Mouse (Mus musculus): ENCODE data around the gene Slc25a29.
"Not testable (repeated sequence)": the region's sequence is repeated elsewhere in the genome, so short reads cannot be mapped to it uniquely, and the experiment has no call there.

Gene Slc25a29

DNA sequence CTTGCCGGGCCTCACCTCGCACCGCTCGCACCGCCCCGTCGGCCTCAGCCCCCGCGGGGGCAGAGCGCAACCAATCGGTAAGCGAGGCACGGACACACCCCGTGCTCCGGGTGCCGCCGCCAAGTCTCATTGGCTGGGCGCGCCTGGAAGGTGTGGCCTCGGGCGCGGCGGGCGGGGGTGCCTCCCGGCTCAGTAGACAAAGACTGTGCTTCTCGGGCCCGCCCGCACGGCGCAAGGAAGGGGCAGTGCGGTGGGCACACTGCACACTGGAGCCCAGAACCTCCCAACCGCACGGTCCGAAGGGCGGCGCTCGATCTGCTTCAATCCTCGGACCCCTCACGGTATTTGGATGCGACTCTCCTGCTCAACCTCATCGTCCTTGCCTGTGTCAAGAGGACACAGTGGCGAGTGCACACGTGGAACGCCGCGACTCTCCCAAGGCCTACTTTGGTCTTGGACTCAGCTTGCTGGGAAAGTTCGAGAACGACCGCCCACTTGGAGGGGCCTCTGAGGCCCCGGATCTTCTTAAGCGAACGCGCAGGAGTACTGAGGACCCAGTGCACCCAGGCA lies at the start of gene Slc25a29, which contains the start of gene Slc25a47:
TSS of gene Slc25a29 (minus strand) at position 44 of the 570 bp plus-strand sequence.
TSS of gene Slc25a47 (plus strand) at position 207 of the 570 bp plus-strand sequence.
- peak; percentile 92 to 94 for DNase-seq (ENCODE audit: low spot score in 2 of 2)

DNA sequence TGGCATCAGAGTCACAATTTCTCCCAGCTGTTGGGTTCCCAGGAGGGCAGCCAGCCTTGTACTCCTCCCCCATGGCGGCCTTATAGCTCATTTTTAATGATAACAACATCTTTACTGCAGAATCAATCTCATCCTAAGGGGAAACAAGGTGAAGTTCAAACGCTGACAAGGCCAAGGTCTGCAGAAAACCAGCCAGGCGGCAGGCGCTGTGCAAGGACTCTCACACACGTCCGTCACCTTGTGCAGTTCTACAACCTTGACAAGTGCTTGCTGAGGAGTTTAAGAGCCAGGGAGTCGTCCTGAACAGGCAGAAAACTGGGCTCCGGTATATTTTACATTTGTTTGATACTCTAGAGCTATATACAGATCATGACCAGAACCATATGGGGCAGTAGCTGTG lies 47.1 kb upstream of the Slc25a29 start:
- no peak for DNase-seq (ENCODE audit: low spot score in 2 of 2)

DNA sequence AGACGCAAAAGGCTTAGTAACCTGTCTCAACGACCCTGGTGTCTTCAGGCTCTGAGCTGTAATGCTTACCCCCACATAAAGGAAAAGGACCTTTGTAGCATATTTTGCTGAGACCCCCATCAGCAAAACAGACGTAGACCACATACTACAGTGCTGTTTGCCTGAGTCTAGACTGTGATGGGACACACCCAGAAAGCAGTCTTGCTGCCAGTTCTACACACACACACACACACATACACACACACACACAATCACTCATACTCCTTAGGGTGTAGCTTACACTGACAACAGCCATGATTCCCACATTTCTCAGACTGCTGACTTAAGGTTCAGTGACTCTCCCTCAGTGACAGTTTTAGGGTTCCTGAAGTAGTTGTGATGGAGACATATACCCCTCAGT lies 45.5 kb upstream of the Slc25a29 start:
- no peak for DNase-seq (ENCODE audit: low spot score in 2 of 2)

DNA sequence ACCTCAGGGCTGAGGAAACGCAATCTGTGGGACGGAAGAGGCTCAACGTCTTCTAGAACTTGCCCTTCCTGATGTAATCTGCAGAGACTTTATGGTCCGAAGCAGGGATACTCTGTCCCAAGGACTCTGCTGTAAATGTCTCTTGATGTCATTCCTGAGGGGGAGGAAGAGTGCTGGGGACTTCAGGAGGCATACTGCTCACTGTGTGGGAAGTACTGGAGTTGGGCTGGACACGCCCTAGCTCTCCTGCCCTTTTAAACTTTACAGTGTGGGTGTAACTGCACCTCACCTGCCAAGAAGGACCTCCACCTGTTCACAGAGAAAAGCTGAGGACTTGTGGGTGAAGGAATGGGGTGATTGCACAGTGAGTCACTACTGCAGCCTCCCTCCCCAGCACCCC lies 44.9 kb upstream of the Slc25a29 start:
- DNase-seq (ENCODE audit: low spot score in 2 of 2), result no peak

DNA sequence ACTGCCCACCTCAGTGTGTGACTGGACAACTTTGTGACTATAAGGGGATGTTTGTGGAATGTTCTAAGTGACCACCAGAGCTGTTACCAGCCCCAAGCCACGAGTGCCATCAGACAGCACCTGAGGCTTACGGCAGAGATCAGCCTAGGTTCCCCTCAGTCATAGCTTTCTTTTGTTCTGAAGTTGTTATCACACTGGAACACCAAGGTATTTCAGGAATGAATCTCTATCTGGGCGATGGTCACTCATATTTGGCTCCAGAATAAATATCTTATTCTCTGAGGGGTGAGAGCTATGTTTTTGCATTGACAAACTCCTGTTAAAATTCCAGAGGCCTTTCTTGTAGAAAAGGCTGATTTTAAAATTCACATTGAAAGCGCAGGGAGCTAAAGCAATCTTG lies 43.5 kb upstream of the Slc25a29 start:
- no peak for DNase-seq (ENCODE audit: low spot score in 2 of 2)

DNA sequence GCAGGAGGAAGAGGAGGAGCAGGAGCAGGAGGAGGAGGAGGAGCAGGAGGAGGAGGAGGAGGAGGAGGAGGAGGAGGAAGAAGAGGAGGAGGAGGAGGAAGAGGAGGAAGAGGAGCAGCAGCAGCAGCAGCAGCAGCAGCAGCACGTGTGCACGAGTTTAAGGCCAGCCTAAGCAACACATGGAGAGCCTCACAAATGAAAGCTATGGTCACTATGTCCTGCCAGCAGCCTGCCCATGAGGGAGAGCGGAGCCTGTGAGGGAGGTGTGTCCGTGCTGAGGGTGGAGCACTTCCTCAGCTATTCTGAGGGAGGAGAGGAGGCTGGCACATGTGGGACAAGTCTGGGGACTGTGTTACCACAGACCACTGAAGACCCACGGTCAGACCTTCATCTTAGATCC lies 37.4 kb upstream of the Slc25a29 start:
- DNase-seq (ENCODE audit: low spot score in 2 of 2), result no peak

DNA sequence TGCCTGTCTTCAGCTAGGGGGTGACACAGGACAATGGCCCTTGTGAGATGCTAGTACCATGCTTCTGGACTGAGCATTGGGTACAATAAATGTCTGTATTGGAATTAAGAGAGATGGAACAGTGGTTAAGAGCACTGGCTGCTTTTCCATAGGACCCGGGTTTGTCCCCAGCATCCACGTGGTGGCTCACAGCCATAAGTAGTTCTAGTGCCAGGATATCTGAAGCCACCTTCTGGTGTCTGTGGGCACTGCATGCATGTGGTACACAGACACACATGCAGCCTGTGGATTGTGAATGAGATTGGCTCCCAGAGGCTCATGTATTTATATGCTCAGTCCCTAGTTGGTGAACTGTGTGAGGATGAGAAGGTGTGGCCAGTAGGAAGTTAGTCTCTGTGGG lies 33.9 kb upstream of the Slc25a29 start:
- no peak for DNase-seq (ENCODE audit: low spot score in 2 of 2)

DNA sequence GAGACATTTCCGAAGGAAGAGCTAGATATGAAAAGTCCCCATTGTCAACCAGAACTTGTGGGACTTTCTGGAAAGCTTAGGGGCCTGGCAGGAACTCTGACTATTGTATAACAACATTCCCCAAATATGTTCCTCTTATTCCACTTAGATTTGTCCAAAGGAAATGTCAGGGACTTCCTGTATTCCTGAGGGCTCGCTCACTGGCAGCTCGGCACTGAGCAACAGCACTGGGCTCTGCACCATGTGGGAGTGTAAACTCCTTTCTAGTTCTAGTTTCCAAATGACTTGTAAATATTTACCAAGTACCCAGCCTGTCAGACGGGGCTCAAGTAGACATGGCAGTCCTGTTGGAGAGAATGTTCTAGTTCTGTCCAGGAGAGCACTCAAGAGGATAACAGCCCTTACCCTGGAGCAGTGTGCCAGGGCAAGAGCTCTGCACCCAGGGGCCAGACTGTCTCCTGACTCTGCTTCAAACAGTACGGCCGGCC lies 29.4 kb upstream of the Slc25a29 start:
- DNase-seq (ENCODE audit: low spot score in 2 of 2), result no peak

DNA sequence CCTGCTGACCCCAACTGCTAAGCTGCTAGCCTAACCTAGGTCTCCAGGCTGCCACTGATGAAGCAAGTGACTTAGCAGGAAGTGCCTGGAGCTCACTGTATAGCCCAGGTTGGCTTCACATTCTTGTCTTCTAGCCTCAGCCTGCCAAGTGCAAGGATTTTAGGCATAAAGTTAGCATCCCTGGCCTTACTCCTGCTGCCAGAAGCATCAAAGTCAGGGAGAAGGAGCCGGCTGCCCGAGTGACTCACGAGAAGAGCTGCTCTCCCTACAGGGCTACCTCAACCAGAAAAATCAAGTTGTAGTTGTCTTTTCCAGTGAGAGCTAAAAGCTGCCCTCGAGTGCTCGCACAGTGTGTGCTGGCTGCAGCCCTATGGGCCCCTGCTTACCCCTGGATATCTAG lies 22.8 kb upstream of the Slc25a29 start:
- no peak for DNase-seq (ENCODE audit: low spot score in 2 of 2)

DNA sequence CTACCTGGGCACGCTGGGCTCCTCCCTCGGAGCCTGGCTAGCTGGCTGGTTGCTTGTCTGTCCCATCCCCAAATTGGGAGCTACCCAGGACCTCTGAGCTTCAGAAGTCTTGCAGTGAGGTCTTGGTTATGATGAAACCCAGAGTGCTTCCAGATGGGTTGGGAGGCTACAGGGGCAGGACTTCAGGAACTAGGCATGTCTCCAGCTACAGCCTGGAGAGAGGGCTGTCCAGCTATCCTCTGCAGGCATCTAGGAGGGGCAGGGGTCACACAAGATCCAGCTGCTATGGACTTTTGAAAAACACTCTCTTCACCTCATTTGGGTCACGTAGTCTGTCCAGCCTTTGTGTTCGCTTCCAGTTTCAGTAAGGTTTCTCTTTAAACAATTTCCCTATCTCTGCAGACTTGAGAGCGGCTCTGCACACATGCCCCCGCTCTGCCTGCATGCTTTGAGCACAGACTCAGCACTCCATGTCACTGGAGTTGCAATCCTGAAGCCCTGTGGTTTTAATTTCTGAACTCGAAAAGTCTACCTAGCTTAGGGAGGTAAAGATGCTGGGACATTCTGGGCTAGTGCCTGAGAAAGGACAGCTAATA lies 22.0 kb upstream of the Slc25a29 start:
- no peak for DNase-seq (ENCODE audit: low spot score in 2 of 2)

DNA sequence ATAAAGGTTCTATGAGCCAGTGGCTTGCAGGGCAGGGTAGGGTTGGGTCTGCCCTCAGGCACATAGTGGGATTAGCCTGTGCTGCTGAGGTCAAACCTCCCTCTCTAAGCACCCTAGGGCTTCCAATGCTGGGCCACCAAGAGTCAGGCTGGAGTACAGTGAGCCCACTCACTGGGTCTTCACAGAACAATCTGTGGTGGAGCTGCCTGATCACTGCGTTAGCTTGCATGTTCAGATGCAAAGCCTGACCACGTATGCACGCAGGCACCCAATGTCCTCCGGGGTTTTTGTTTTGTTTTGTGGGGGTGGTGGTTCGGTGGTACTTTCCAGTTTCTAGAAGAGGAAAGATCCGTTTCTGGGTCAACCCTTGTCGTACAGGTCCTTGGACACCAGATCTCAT lies 21.4 kb upstream of the Slc25a29 start:
- DNase-seq (ENCODE audit: low spot score in 2 of 2), result no peak

DNA sequence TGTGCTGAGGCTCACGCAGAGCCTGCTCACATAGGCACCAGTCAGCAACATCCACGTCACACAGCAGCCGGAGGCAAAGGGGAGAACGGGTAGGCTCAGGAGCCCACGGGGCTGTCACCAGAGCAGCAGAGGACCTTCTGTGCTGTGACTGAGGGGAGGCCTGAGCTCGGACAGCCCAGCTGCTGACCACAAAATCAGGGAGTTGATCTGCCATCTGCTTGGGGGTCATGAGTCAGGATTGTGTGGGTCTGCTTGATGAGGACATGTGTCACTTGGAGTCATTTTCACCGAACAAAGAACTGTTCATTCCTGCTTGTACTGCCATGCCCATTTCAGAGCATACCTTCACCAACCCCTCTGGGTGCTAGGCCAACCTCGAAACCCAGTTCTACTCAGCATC lies 20.5 kb upstream of the Slc25a29 start:
- DNase-seq (ENCODE audit: low spot score in 2 of 2), result no peak

DNA sequence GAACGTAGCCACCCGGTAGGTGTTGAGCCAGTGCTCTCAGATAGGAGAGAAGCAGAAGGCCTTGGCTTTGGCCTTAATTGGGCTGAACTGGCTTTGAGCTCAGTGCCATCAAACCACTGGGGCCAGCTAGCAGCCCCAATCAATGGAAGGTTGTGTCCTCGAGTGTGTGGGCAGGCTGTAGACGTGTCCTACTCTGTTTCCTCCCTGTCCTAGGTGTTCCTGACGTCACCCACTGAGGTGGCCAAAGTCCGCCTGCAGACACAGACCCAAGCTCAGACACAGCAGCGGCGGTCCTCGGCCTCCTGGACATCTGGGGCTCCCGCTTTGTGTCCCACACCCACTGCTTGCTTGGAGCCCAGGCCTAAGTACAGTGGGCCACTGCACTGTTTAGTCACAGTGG lies 19.4 kb upstream of the Slc25a29 start:
- DNase-seq (ENCODE audit: low spot score in 2 of 2), result no peak

DNA sequence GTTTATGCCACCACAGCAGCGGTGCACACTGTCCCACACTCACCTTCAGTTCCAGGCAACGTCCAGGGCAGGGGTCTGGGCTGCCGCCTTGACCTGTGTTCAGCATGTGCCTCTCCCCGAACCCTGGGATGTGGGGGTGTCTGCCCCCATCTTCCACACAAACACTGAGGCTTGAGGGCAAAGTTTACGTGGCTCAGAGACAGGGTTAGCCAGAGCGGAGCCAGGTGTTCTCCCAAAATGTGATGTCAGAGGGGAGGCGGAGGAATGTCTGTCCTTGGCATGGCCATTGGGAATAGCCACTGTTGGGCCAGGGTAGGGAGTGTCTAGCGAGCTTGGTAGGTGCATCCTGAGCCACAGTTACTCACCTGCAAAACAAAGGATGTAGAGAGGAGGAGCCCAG lies 17.1 kb upstream of the Slc25a29 start:
- no peak for DNase-seq (ENCODE audit: low spot score in 2 of 2)

DNA sequence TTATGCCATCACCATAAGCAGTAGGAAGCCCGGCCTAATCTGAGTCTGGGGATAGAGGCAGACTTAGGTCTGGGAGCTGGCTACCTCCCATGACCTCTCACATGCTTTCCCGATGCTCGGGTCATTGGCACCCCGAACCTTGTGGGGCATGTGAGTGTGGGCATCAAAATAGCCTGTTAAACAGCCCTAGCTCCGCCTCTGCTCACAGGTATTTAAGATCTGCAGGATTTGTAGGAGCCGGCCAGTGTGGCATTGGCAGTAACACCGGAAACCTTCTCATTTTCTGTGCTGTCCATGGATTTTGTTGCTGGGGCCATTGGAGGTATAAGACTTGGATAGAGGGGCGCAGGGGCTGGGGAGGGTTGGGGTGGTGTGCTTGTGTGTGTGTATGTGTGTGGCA lies 15.2 kb upstream of the Slc25a29 start:
- no peak for DNase-seq (ENCODE audit: low spot score in 2 of 2)

DNA sequence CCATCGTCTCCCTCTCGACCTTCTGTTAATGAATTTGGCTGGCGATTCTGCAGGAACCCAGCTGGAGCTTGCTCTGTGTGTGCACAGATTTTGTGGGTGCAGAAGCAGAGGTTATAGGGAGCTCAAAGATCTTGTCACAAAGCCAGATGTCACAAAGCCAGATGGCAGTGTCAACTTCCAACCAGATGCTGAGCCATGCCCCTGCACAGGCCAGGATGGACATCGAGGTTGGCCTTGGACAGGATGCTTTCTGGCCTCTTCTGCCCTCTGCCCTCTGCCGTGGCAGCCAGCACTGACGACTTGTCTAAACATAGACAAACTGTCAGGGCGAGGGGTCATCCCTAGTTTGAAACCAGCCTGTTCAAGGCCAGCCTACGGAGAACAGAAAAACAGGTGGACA lies 14.4 kb upstream of the Slc25a29 start:
- DNase-seq (ENCODE audit: low spot score in 2 of 2), result no peak

DNA sequence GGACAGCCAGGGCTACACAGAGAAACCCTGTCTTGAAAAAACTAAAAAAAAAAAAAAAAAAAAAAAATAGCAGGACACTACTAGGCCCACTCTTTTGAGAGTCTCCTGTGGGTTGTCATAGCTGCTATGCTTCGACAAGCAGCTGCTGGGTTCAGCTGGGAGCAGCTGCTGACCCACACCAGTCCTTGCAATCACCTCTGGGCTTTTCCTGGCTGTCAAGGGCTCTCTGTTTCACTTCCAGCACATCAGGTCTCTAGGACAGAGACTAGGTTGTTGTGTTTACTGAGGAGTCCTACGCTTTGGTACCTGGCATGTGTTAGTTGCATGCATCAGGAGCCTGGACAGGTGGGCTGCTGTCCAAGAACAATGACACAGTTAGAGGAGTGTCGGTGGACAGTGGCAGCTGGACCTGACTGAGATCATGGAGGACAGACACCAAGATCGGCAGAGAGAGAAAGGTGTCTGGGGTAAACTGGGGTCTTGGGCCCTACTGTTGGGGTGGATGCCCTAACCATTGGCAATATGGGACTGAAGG lies 13.9 kb upstream of the Slc25a29 start:
- DNase-seq (ENCODE audit: low spot score in 2 of 2), result no peak

DNA sequence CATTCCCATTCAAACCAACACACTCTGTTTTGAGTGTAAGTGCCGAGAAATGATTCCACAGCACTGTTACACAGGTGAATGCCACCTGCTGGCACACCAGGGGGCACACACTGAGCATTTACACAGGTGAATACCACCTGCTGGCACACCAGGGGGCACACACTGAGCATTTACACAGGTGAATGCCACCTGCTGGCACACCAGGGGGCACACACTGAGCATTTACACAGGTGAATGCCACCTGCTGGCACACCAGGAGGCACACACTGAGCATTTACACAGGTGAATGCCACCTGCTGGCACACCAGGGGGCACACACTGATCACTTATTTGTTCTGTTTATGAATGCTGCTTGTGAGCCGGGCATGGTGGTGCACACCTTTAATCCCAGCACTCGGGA lies 12.3 kb upstream of the Slc25a29 start:
- DNase-seq (ENCODE audit: low spot score in 2 of 2), result not testable (repeated sequence)

DNA sequence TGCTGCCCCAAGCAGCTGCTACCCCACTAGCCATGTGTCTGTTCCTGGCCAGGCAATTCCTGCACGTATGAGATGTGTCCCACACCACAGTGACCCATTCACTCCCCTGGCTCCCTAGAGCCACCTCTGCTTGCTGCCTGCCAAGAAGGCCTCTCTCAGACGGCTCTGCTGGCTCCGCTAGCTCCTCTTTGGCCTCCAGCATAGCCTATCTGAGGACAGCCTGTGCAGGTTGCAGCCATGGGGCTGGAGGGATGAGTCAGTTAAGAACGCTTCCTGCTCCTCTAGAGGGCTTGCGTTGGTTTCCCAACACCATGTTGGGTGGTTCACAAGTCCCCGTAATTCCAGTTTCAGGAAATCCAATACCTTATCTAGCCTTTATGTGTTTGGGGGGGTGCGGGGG lies 7.0 kb upstream of the Slc25a29 start:
- no peak for DNase-seq (ENCODE audit: low spot score in 2 of 2)

DNA sequence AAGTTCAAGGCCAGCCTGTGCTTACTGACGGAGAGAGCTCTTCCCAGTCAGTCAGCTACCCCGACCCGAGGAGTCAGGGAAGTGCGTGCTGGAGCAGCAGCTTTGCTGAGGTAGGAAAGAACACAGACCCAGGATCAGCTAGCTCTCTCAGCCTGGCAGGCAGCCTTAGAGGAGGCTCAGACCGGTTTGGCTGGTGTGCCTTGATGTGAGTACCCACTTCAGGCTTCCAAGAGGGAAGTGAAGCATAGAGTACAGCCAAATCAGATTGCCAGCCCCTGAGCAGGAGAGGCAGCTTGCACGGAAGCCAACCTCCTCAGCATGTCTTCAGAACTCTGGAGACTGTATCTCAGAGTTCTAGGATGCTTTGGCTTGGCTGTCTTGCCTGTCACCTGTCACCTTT lies 5.5 kb upstream of the Slc25a29 start:
- DNase-seq (ENCODE audit: low spot score in 2 of 2), result no peak

DNA sequence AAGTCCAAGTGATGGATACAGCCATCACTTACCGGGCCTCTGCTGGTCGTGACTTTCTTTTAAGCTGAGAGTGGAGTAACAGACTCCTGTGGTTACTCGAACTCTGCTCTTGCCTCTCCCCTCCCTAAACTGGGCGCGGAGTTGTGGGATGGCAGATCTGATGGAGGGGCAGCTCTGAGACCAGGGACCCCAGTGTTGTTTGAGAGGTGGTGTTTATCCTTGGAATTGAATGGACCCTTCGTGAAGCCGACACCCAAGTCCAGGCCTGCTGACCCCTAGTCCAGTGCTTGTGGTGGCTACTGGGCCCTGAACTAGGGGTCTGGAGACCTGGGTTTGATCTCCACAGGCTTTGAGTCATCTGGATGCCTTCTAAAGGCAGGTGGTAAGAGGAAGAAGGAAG lies 1.0 kb upstream of the Slc25a29 start:
- no peak for DNase-seq (ENCODE audit: low spot score in 2 of 2)

DNA sequence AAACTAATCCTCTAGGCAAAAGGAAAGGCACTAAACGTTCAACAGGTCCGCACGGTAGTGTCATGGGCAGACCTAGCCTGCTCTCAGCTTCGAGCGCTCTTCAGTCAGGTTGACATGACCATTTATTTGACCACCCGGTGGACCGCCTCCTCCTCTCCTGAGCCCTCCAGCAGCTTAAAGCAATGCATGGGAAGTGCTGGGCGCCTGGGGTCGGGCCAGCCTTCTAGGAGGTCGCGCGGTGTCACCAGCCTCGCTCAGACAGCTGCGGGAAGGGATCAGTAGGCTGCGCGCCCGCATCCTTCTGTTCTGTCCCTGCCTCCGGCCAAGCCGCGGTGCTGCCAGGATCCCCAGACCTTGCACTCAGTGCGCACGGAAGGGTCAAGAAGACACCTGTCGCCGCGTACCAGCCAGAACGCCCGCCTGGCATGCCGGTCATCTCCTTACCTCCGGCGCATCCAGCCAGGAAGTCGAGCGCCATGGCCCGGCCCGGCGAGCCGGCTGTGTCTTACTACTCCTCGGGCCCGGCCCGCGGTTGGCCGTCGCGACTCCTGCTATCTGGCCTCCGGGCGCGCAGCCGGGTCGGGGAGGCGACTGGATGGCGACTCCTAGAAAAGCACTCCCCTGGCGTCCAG lies 359 bp downstream of the Slc25a29 start:
- DNase-seq (ENCODE audit: low spot score in 2 of 2), result no peak

DNA sequence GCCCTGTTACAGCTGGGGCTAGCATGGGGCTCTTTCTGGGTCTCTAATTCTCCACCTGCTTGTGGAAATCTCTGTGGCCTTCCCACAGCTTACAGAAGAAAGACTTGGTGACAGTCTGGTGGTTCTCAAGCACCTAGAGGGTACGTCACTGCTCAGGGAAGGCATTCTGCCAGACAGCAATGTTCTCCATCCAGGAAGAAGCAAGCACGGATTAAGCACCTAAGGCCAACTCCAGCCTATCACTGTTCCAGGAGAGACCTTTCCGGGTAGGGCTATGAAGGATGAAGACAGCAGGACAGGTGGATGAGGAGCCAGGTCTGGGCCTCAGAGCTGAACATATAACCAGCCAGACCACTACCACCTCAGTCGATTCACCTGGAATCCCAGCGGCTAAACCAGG lies 897 bp downstream of the Slc25a29 start:
- DNase-seq (ENCODE audit: low spot score in 2 of 2), result no peak

All from frontal cortex, postnatal 14 days (tissue).